Mouse (Mus musculus) lung, adult 2 months (tissue): ENCODE results near the gene Lims1. TPM values are rescaled to one million over a fixed set of nuclear protein-coding genes. Genes with fewer than 3 reads are reported as not detected.

Experiments used
- DNase-seq: peaks from one replicate; pipeline ENCODE4 v3.0.0; 2022
- H3K4me1 ChIP-seq: fragments of 200-500 bp; 2 replicates; pipeline ENCODE4 v1.6.1; 2011; ENCODE audit warnings: low read length; ENCODE audit not compliant: control insufficient read depth, insufficient read depth
- H3K4me3 ChIP-seq: fragments of 200-500 bp; replicated peaks from 2 replicates; pipeline ENCODE3; 2011; ENCODE audit warnings: low read depth, mild to moderate bottlenecking, control low read depth, low read length; ENCODE audit errors: extremely low read depth
- CTCF ChIP-seq: fragments of 200-500 bp; IDR thresholded peaks from 2 replicates; pipeline ENCODE4 v1.5.1; 2011; ENCODE audit warnings: mild to moderate bottlenecking, low read length, control low read depth; ENCODE audit not compliant: insufficient read depth
- POLR2A ChIP-seq: fragments of 200-500 bp; IDR thresholded peaks from 2 replicates; pipeline ENCODE4 v1.6.1; 2011; ENCODE audit warnings: low read depth, mild to moderate bottlenecking, control low read depth, low read length, borderline replicate concordance; ENCODE audit errors: extremely low read depth
- WGBS: fragments of 180-500 bp; shearing (Covaris S2); methylation state at CpG from one replicate; pipeline ENCODE4 v1.1.7; 2018; 5-methylcytosine and 5-hydroxymethylcytosine counted together
- polyA plus RNA-seq: library from polyadenylated mRNA; depleted of rRNA; stranded (reverse); fragments of >200 nt; gene quantifications from 2 replicates; pipeline ENCODE4 v1.2.3, GENCODE M21; 2012; rRNA removed

Gene Lims1
- polyA plus RNA-seq, 1 experiment, result 44.0 TPM

DNA sequence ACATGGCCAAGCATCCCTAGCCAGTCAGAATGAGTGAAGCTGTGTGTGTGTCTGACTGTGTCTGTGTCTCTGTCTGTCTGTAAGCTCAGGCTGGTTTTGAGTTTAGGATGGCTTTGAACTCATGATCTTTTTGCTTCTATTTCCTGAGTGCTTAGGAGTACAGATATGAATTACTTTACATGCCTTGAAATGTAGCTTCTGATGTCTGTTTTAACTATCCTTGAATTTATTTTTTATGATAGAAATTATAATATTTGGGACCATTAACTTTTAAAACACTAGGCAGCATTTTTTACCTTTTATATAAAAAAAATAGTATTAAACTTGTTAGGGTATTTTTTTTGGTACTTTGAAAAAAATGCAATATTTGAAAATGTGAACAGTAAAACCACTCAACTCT, 128.3 kb downstream of the Lims1 start:
- TF ChIP-seq CTCF (no peak), POLR2A (no peak)
- no peak overlapping the region for H3K4me3 ChIP-seq

DNA sequence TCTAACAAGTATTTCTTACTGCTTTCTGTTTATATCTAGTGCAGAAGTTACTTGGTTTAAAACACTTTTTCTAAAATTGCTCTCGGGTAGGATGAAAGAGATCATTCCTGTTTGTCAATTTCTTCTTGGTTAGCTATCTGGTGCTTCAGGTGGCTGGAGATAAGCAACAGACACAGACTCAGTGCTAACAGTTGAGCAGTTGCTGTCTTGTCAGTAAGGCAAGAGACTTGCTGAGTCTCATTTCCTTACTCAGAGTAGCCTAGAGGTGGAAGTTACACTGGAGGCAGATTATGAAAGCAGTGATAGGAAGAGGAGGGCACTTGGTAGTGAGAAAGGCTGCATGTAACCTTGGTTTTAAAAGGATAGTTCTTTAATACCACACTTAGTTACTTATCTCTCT, 128.9 kb downstream of the Lims1 start:
- no peak for DNase-seq
- WGBS, result 71% methylated on average over 1 of the region's 1 CpGs
- Histone ChIP-seq H3K4me3 (no peak overlapping the region), H3K4me1 (peaks cover 4% of the 10 kb centered on the region; the same call in 1 of the 2 replicates)
- TF ChIP-seq POLR2A (no peak), CTCF (no peak)

More for the DNA sequence above, 128.3 kb downstream of the Lims1 start:
- H3K4me1 ChIP-seq, result peaks cover 4% of the 10 kb centered on the region; the same call in 1 of the 2 replicates
- no peak for DNase-seq

DNA sequence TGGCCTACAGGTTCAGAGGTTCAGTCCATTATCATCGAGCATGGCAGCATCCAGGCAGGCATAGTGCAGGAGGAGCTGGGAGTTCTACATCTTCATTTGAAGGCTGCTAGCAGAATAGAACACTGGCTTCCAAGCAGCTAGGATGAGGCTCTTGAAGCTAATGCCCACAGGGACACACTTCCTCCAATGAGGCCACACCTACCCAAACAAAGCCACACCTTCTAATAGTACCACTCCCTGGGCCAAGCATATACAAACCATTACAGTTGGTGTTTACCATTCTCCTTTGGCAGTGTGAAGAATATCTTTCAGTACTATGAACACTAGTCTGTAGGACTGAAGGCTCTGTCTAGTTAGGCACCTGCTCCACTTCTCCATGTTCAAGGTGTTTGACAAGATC, 136.6 kb downstream of the Lims1 start:
- peaks cover 3% of the 10 kb centered on the region for H3K4me1 ChIP-seq
- no peak for DNase-seq

More for the DNA sequence above, 136.6 kb downstream of the Lims1 start:
- WGBS, result 93% methylated on average over 1 of the region's 1 CpGs
- TF ChIP-seq CTCF (no peak), POLR2A (no peak)
- H3K4me3 ChIP-seq, result no peak overlapping the region

Other genes starting within 250 kb of the Lims1 start
- gene AW822073, start 98.5 kb upstream of the Lims1 start, polyA plus RNA-seq, result not detected in 2 replicates
- gene Duxf3, start 90.8 kb upstream of the Lims1 start, polyA plus RNA-seq, result not detected in 2 replicates
- 0.06 TPM in 1 of 2 replicates, not detected in the other for gene Gm4981, start 86.8 kb upstream of the Lims1 start, polyA plus RNA-seq
- 11.2 and 20.8 TPM in 2 replicates for gene Gcc2, start 68.0 kb upstream of the Lims1 start, polyA plus RNA-seq
- 3.1 and 4.8 TPM in 2 replicates for gene Ranbp2, start 123.5 kb downstream of the Lims1 start, polyA plus RNA-seq
- gene Ccdc138, start 174.5 kb downstream of the Lims1 start, polyA plus RNA-seq, result 0.38 and 0.66 TPM in 2 replicates